Mouse (Mus musculus) midbrain, embryonic 12.5 days (tissue): ENCODE results near the gene Mef2b. TPM values are rescaled to one million over a fixed set of nuclear protein-coding genes. Genes with fewer than 3 reads are reported as not detected.
"Not testable (repeated sequence)": the region's sequence is repeated elsewhere in the genome, so short reads cannot be mapped to it uniquely, and the experiment has no call there.

Experiments
- ATAC-seq: fragments of 200-750 bp; cut with Nextera tagmentation; 2 replicates; pipeline ENCODE4 v1.8.0; 2017; ENCODE audit warnings: low read depth, moderate TSS enrichment, moderate library complexity; ENCODE audit not compliant: low FRiP score
- H3K27ac ChIP-seq: fragments of 300-500 bp; sonication (generic); replicated peaks from 2 replicates; pipeline ENCODE4 v1.5.1; 2016; ENCODE audit warnings: mild to moderate bottlenecking
- H3K27me3 ChIP-seq: fragments of 300-500 bp; sonication (generic); 2 replicates; pipeline ENCODE4 v1.6.1; 2016; ENCODE audit warnings: mild to moderate bottlenecking
- H3K36me3 ChIP-seq: fragments of 300-500 bp; sonication (generic); 2 replicates; pipeline ENCODE4 v1.6.1; 2016
- H3K4me1 ChIP-seq: fragments of 300-500 bp; sonication (generic); 2 replicates; pipeline ENCODE4 v1.6.1; 2016
- H3K4me2 ChIP-seq: fragments of 300-500 bp; sonication (generic); replicated peaks from 2 replicates; pipeline ENCODE4 v1.6.1; 2016; ENCODE audit warnings: mild to moderate bottlenecking, moderate library complexity
- H3K4me3 ChIP-seq: fragments of 300-500 bp; sonication (generic); 2 replicates; pipeline ENCODE4 v1.5.1; 2016; ENCODE audit warnings: mild to moderate bottlenecking
- H3K9ac ChIP-seq: fragments of 300-500 bp; sonication (generic); replicated peaks from 2 replicates; pipeline ENCODE4 v1.6.1; 2016; ENCODE audit warnings: mild to moderate bottlenecking, moderate library complexity
- H3K9me3 ChIP-seq: fragments of 300-500 bp; sonication (generic); 2 replicates; pipeline ENCODE4 v1.6.1; 2016; ENCODE audit warnings: mild to moderate bottlenecking
- WGBS: fragments of 180-500 bp; shearing (Covaris S2); methylation state at CpG from one replicate; pipeline ENCODE4 v1.1.7; 2016; 5-methylcytosine and 5-hydroxymethylcytosine counted together
- microRNA-seq: library from miRNA; unstranded; fragments of <30 nt; microRNA quantifications from one replicate; pipeline ENCODE4, GENCODE M21; 2017
- polyA plus RNA-seq: library from polyadenylated mRNA; unstranded; fragments of >200 nt; fragmentation: Nextera tagmentation; extraction: Ambion mirVana; gene quantifications from 2 replicates; pipeline ENCODE4 v1.2.1, GENCODE M21; 2016

The Mef2b gene
- polyA plus RNA-seq, 1 experiment from 2014 or later: 0.19 TPM

DNA sequence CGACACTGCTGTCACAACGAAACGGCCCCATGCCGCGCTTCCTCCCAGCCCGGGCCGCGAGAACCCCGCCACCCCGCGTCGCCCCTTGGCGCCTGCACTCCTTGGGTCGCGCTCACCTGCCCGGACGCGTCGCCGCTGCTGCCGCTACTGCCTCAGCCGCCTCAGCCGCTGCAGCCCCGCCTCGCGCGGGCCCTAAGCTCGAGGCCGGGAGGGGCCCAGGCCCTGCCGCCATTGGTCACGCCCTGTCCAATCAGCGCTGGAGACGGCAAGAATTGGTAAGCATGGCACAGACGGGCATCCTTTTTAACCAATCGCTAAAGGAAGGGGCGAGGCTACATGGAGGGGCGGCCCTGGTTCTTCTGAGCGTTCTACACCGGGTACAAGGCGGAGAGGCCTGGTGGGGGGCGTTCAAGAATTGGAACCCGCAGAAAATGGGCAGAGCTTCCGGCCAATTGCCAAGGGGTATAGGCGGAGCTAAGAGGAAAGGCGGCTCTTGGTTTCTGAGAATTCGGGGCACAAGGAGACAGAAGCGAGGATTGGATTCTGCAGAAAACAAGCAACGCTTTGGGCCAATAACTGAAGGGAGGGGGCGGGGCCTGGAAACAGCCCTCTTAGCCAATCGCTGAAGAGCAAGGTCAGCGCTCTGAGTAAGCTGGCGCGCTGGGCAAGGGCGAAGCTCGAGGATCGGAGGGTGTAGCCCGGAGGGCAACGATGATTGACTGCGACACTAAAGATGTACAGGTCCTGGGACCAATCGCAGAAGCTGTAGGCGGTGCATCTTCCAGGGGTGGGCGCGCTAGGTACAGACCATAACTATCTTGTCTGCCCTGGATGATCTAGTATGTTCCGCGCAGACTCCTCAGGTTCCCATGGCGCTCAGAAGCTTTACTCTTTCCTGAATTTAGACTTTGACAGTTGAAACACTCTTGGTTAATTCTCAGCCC is 72.9 kb downstream of the Mef2b start, which contains the start of gene Slc25a42:
Slc25a42 (minus strand) TSS at position 194 of the 944 bp plus-strand sequence.
- peak; percentile 99 for ATAC-seq
- peak within 1 kb of the TSS; percentile 67 for H3K9ac ChIP-seq
- H3K4me2 ChIP-seq: peak within 1 kb of the TSS; percentile 94
- peak within 1 kb of the TSS; percentile 60 for H3K4me3 ChIP-seq
- H3K36me3 ChIP-seq: no peaks in the 10 kb centered on the region
- WGBS: under 1% methylated on average over 64 of the region's 66 CpGs
- H3K27ac ChIP-seq: peak within 1 kb of the TSS; percentile 64
- peaks cover 34% of the 10 kb centered on the region for H3K27me3 ChIP-seq
- H3K4me1 ChIP-seq: peaks cover 12% of the 10 kb centered on the region
- H3K9me3 ChIP-seq: no peaks in the 10 kb centered on the region

DNA sequence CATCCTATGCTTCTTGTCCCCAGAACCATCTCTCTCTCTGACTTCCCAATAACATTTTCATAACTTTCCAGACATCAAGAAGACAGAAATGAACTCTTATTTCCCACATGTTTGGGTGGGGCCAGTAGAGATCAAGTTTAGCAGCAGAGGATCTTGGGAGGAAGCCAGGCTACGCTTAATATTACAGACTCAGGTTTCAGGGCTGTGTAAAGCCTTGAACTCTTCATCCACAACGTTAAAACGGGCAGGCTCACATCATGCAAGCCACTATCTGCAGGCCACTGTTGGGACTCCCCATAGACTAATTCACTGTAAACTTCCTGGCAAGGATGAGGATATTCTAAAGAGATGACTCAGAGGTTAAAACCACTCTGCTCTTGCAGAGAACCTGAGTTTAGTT is 74.9 kb downstream of the Mef2b start:
- H3K27me3 ChIP-seq: peaks cover 31% of the 10 kb centered on the region
- WGBS: 69% methylated on average over 3 of the region's 3 CpGs
- H3K4me3 ChIP-seq: no peak overlapping the region
- no peak overlapping the region for H3K9ac ChIP-seq
- no peak overlapping the region for H3K27ac ChIP-seq
- no peaks in the 10 kb centered on the region for H3K9me3 ChIP-seq
- no peak overlapping the region for H3K4me2 ChIP-seq
- no peaks in the 10 kb centered on the region for H3K36me3 ChIP-seq
- ATAC-seq: no peak
- H3K4me1 ChIP-seq: peaks cover 12% of the 10 kb centered on the region

DNA sequence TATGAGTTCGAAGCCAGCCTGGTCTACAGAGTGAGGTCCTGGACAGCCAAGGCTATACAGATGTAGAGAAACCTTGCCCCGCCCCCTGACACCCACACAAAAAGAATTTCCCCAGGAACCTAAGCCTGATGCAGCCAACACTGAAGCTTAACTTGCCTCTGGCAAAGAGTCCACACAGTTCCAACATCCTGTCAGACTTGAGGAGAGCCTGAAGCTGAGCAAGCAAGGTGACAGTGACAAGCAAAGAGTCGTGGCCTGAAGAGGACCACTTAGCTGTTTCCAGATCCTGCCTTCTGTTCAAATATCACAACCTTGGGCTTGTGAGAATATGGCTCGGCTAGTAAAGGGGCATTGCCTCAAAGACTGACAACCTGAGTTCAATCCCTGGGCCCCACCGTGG is 75.6 kb downstream of the Mef2b start:
- Histone ChIP-seq H3K9me3 (no peaks in the 10 kb centered on the region), H3K27ac (no peak overlapping the region), H3K4me2 (no peak overlapping the region), H3K4me3 (no peak overlapping the region), H3K9ac (no peak overlapping the region), H3K27me3 (peaks cover 30% of the 10 kb centered on the region), H3K36me3 (no peaks in the 10 kb centered on the region), H3K4me1 (peaks cover 12% of the 10 kb centered on the region)
- ATAC-seq: no peak
- 72% methylated on average over 5 of the region's 5 CpGs for WGBS

DNA sequence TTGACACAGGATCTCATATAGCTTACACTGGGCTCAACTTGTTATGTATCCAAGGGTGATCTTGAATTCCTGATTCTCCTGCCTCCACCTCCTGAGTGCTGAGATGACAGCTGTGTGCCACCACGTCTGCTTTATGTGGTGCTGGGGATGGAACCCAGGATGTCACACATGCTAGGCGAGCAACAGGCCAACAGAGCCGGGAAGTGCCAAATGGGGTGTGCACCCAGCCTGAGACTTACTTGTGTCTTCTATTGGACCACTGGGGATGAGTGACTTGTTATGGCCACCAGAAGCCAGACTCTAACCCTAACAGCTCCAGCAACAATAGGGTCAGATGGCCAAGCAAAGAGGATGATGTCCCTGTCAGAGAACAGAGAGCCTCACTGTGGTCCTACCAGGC is 76.7 kb downstream of the Mef2b start:
- H3K27me3 ChIP-seq: peaks cover 19% of the 10 kb centered on the region
- not testable (repeated sequence) for H3K4me2 ChIP-seq, H3K9ac ChIP-seq, ATAC-seq, H3K9me3 ChIP-seq, H3K36me3 ChIP-seq, H3K27ac ChIP-seq, H3K4me3 ChIP-seq
- 75% methylated on average over 3 of the region's 3 CpGs for WGBS
- H3K4me1 ChIP-seq: peaks cover 10% of the 10 kb centered on the region

DNA sequence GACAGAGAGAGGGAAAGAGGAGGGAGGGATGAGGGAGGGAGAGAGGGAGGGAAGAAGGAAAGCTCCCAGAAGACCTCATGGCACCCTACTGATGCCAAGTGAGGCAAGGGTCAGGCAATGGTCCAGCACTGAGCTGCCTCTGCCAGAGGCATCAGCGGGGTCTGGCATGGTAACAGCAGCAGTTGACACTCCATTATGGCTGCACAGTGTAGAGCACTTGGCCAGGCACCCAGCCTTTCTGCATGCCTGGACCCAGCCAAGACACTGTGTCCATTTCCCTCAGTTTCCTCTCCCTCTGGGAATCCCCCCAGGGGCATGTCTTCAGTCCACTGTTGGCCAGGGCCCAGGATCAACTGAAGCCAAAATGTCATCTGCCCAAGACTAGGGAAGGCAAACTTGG is 77.1 kb downstream of the Mef2b start:
- no peak overlapping the region for H3K9ac ChIP-seq
- no peak overlapping the region for H3K4me2 ChIP-seq
- no peak overlapping the region for H3K4me3 ChIP-seq
- peaks cover 6% of the 10 kb centered on the region for H3K4me1 ChIP-seq
- H3K27ac ChIP-seq: no peak overlapping the region
- WGBS: 58% methylated on average over 1 of the region's 1 CpGs
- H3K9me3 ChIP-seq: no peaks in the 10 kb centered on the region
- ATAC-seq: no peak
- peaks cover 16% of the 10 kb centered on the region for H3K27me3 ChIP-seq
- peaks cover 4% of the 10 kb centered on the region; the same call in 1 of the 2 replicates for H3K36me3 ChIP-seq

Small RNAs within 50 kb of the gene (microRNA-seq; reads per million reads assigned to microRNA genes)
- 3.0 reads per million, percentile 8 among the genes with 10 or more reads in this experiment for gene Mir7066

Other genes starting within 250 kb of the Mef2b start
- gene Tssk6, start 237.5 kb upstream of the Mef2b start, polyA plus RNA-seq: 4.0 and 5.7 TPM in 2 replicates
- gene Ndufa13, start 237.2 kb upstream of the Mef2b start, polyA plus RNA-seq: 165 and 170 TPM in 2 replicates
- 7.2 and 8.0 TPM in 2 replicates for gene Yjefn3, start 237.0 kb upstream of the Mef2b start, polyA plus RNA-seq
- gene Gatad2a, start 143.3 kb upstream of the Mef2b start, polyA plus RNA-seq: 44.3 TPM in 2 replicates
- gene Mau2, start 97.0 kb upstream of the Mef2b start, polyA plus RNA-seq: 76.4 and 77.8 TPM in 2 replicates
- gene Sugp1, start 96.9 kb upstream of the Mef2b start, polyA plus RNA-seq: 55.6 and 56.8 TPM in 2 replicates
- 1.3 and 2.0 TPM in 2 replicates for gene Tm6sf2, start 66.8 kb upstream of the Mef2b start, polyA plus RNA-seq
- 0.20 and 0.23 TPM in 2 replicates for gene Hapln4, start 56.3 kb upstream of the Mef2b start, polyA plus RNA-seq
- gene Ncan, start 18.8 kb upstream of the Mef2b start, polyA plus RNA-seq: 91.9 and 109 TPM in 2 replicates
- gene Nr2c2ap, start 8.4 kb upstream of the Mef2b start, polyA plus RNA-seq: 23.3 and 23.8 TPM in 2 replicates
- 16.3 and 17.8 TPM in 2 replicates for gene Rfxank, start 557 bp upstream of the Mef2b start, polyA plus RNA-seq
- gene Borcs8, start 212 bp upstream of the Mef2b start, polyA plus RNA-seq: 37.1 and 41.9 TPM in 2 replicates
- gene Tmem161a, start 32.6 kb downstream of the Mef2b start, polyA plus RNA-seq: 47.6 and 49.0 TPM in 2 replicates
- gene Slc25a42, start 72.6 kb downstream of the Mef2b start, polyA plus RNA-seq: 3.9 and 4.3 TPM in 2 replicates
- 82.5 and 88.6 TPM in 2 replicates for gene Sugp2, start 94.5 kb downstream of the Mef2b start, polyA plus RNA-seq
- gene Armc6, start 94.8 kb downstream of the Mef2b start, polyA plus RNA-seq: 45.5 and 47.1 TPM in 2 replicates
- 99.6 and 100 TPM in 2 replicates for gene Homer3, start 143.1 kb downstream of the Mef2b start, polyA plus RNA-seq
- gene Ddx49, start 162.8 kb downstream of the Mef2b start, polyA plus RNA-seq: 47.1 and 53.8 TPM in 2 replicates
- 222 and 235 TPM in 2 replicates for gene Cope, start 162.8 kb downstream of the Mef2b start, polyA plus RNA-seq
- gene Cers1, start 176.1 kb downstream of the Mef2b start, polyA plus RNA-seq: 15.3 and 17.1 TPM in 2 replicates
- 3.7 and 4.5 TPM in 2 replicates for gene Gdf1, start 190.1 kb downstream of the Mef2b start, polyA plus RNA-seq
- 32.8 and 38.0 TPM in 2 replicates for gene Upf1, start 213.6 kb downstream of the Mef2b start, polyA plus RNA-seq
- 0.23 TPM in 1 of 2 replicates, not detected in the other for gene Comp, start 233.8 kb downstream of the Mef2b start, polyA plus RNA-seq